Mouse (Mus musculus) A20 (cell line): ENCODE measurements around the gene Cyb561d2.
A peak's percentile ranks its signal among the peaks of the same experiment; 100 is the strongest.

ENCODE experiments used
- DNase-seq: peaks from one replicate; pipeline ENCODE4 v3.0.0-alpha.2; 2011; ENCODE audit warnings: low read depth, low spot score

Gene Cyb561d2

GRCm38 (mm10) chr9:107550491-107551116, 8.6 kb upstream of the Cyb561d2 start:
- DNase-seq, result no peak

GRCm38 (mm10) chr9:107549297-107550074, 7.5 kb upstream of the Cyb561d2 start:
- DNase-seq, result no peak

- no peak for DNase-seq
Measured at GRCm38 (mm10) chr9:107548820-107549219, 6.8 kb upstream of the Cyb561d2 start.

- DNase-seq, result no peak
Measured at GRCm38 (mm10) chr9:107547957-107548356, 6.0 kb upstream of the Cyb561d2 start.

- peak; percentile 94 for DNase-seq
Measured at GRCm38 (mm10) chr9:107547026-107547425, 5.0 kb upstream of the Cyb561d2 start, which contains the start of gene Zmynd10. Zmynd10 (plus strand) TSS chr9:107547298.

- DNase-seq, result peak; percentile 74
Measured at GRCm38 (mm10) chr9:107545602-107546001, 3.6 kb upstream of the Cyb561d2 start.

GRCm38 (mm10) chr9:107545199-107545598, 3.2 kb upstream of the Cyb561d2 start:
- no peak for DNase-seq

- no peak for DNase-seq
Measured at GRCm38 (mm10) chr9:107544729-107545128, 2.7 kb upstream of the Cyb561d2 start.

GRCm38 (mm10) chr9:107544196-107544700, 2.3 kb upstream of the Cyb561d2 start:
- DNase-seq, result no peak

GRCm38 (mm10) chr9:107543299-107543698, 1.3 kb upstream of the Cyb561d2 start:
- DNase-seq, result no peak

- no peak for DNase-seq
Measured at GRCm38 (mm10) chr9:107542721-107543120, 728 bp upstream of the Cyb561d2 start.

- no peak for DNase-seq
Measured at GRCm38 (mm10) chr9:107542352-107542686, 326 bp upstream of the Cyb561d2 start.

GRCm38 (mm10) chr9:107541005-107541404, 988 bp downstream of the Cyb561d2 start:
- DNase-seq, result no peak

- no peak for DNase-seq
Measured at GRCm38 (mm10) chr9:107540420-107540819, 1.6 kb downstream of the Cyb561d2 start.

GRCm38 (mm10) chr9:107539940-107540339, 2.1 kb downstream of the Cyb561d2 start:
- DNase-seq, result no peak

GRCm38 (mm10) chr9:107538711-107539110, 3.3 kb downstream of the Cyb561d2 start:
- DNase-seq, result no peak

- no peak for DNase-seq
Measured at GRCm38 (mm10) chr9:107538231-107538630, 3.8 kb downstream of the Cyb561d2 start.

- peak; percentile 50 for DNase-seq
Measured at GRCm38 (mm10) chr9:107534408-107535202, 7.4 kb downstream of the Cyb561d2 start.

- peak; percentile 95 for DNase-seq
Measured at GRCm38 (mm10) chr9:107533791-107534407, 8.1 kb downstream of the Cyb561d2 start, which contains the start of gene Tmem115. Tmem115 (plus strand) TSS chr9:107533945.

GRCm38 (mm10) chr9:107526198-107527026, 15.6 kb downstream of the Cyb561d2 start:
- no peak for DNase-seq

- no peak for DNase-seq
Measured at GRCm38 (mm10) chr9:107522400-107522711, 19.6 kb downstream of the Cyb561d2 start.
